Mouse (Mus musculus) embryonic facial prominence, embryonic 13.5 days (tissue): ENCODE results near the gene Syna. TPM values are rescaled to one million over a fixed set of nuclear protein-coding genes. Genes with fewer than 3 reads are reported as not detected.
A peak's percentile ranks its signal among the peaks of the same experiment; 100 is the strongest.

Source experiments
- ATAC-seq: fragments of 200-750 bp; cut with Nextera tagmentation; 2 replicates; pipeline ENCODE4 v1.8.0; 2017; ENCODE audit warnings: low read depth; ENCODE audit not compliant: insufficient number of reproducible peaks, insufficient read depth, low FRiP score, low TSS enrichment
- H3K27ac ChIP-seq: fragments of 300-500 bp; sonication (generic); 2 replicates; pipeline ENCODE4 v1.5.1; 2015; ENCODE audit warnings: moderate library complexity, mild to moderate bottlenecking, inconsistent platforms
- H3K27me3 ChIP-seq: fragments of 300-500 bp; sonication (generic); 2 replicates; pipeline ENCODE4 v1.6.1; 2015; ENCODE audit warnings: mild to moderate bottlenecking, inconsistent platforms
- H3K36me3 ChIP-seq: fragments of 300-500 bp; sonication (generic); 2 replicates; pipeline ENCODE4 v1.6.1; 2015; ENCODE audit warnings: mild to moderate bottlenecking, inconsistent platforms
- H3K4me1 ChIP-seq: fragments of 300-500 bp; sonication (generic); 2 replicates; pipeline ENCODE4 v1.6.1; 2015; ENCODE audit warnings: inconsistent platforms
- H3K4me2 ChIP-seq: fragments of 300-500 bp; sonication (generic); 2 replicates; pipeline ENCODE4 v1.6.1; 2015; ENCODE audit warnings: moderate library complexity, mild to moderate bottlenecking, inconsistent platforms
- H3K4me3 ChIP-seq: fragments of 300-500 bp; sonication (generic); 2 replicates; pipeline ENCODE4 v1.5.1; 2015; ENCODE audit warnings: mild to moderate bottlenecking, inconsistent platforms
- H3K9ac ChIP-seq: fragments of 300-500 bp; sonication (generic); 2 replicates; pipeline ENCODE4 v1.6.1; 2015; ENCODE audit warnings: mild to moderate bottlenecking, inconsistent platforms
- H3K9me3 ChIP-seq: fragments of 300-500 bp; sonication (generic); 2 replicates; pipeline ENCODE4 v1.6.1; 2016; ENCODE audit warnings: inconsistent platforms
- WGBS: fragments of 180-500 bp; shearing (Covaris S2); methylation state at CpG from one replicate; pipeline ENCODE4 v1.1.7; 2015; ENCODE audit warnings: mixed read lengths; 5-methylcytosine and 5-hydroxymethylcytosine counted together
- polyA plus RNA-seq: library from polyadenylated mRNA; unstranded; fragments of >200 nt; fragmentation: Nextera tagmentation; extraction: Ambion mirVana; gene quantifications from 2 replicates; pipeline ENCODE4 v1.2.1, GENCODE M21; 2015

Gene Syna
- polyA plus RNA-seq, 1 experiment from 2014 or later: 0.10 TPM

DNA sequence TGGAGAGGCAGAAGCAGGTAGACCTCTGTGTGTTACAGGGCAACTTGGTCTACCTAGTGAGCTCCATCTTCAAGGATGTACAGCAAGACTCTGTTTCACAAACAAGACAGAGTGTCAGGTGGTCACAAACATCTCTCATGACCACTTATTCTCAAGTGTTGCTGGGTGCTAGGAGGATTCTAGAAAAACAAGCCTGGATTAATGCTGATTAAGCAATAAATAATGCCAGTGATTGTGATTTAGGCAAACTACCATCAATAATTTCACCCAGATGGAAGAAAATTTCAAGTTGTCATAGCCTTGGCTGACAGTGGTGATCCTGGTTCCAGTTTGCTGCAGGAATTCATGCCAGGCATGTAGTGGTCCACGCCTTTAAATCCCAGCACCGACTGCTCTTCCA lies 4.3 kb upstream of the Syna start:
- no peak for ATAC-seq
- H3K4me3 ChIP-seq: no peak overlapping the region
- H3K4me1 ChIP-seq: peaks cover 11% of the 10 kb centered on the region
- H3K27me3 ChIP-seq: no peaks in the 10 kb centered on the region
- H3K9ac ChIP-seq: no peak overlapping the region
- no peaks in the 10 kb centered on the region; the same call in 1 of the 2 replicates for H3K9me3 ChIP-seq
- H3K4me2 ChIP-seq: no peak overlapping the region
- no peaks in the 10 kb centered on the region for H3K36me3 ChIP-seq
- WGBS: 91% methylated on average over 2 of the region's 2 CpGs
- H3K27ac ChIP-seq: no peak overlapping the region

DNA sequence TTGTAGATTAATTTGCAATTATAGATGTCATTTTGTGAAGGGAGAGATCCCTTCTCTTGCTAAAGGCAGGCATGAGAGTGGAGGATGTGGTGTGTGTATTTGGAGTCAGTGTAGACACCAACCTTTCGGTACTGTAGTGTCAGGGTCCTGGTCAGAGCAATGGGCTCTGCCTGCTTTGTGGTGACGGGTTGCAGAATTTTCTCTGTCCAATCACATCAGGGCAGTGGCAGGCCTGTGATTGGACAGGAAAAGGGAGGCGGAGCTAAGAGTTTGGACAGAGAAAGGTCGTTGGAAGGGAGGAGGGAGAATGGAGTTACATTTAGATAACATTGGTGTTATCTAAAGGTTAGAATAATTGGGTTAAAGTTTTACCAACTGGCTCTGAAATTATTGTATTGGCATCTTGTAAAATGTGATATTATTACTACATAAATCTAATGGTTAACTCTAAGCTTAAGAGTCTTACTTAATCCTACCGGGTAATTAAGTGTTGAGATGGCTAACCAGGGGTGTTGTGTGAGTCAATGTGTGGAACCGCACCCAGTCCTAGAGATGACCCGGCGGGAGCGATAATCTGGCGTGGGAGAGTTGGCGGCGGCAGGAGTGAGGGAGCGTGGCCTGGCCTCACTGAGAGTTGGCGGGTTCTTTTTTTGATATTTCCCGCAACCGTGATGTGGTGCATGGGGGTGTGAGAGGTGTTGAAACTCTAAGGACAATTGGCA lies 640 bp upstream of the Syna start:
- no peak for ATAC-seq
- Histone ChIP-seq H3K27ac (no peak overlapping the region), H3K4me1 (peaks cover 6% of the 10 kb centered on the region), H3K9ac (no peak overlapping the region), H3K9me3 (no peaks in the 10 kb centered on the region; the same call in none of the 2 replicates), H3K27me3 (no peaks in the 10 kb centered on the region), H3K4me2 (no peak overlapping the region), H3K36me3 (no peaks in the 10 kb centered on the region), H3K4me3 (no peak overlapping the region)
- 81% methylated on average over 16 of the region's 16 CpGs for WGBS

GRCm38 (mm10) chr5:134555463-134556164 lies 4.4 kb downstream of the Syna start:
- Histone ChIP-seq H3K9ac (peak overlapping the region; percentile 44; the same call in 1 of the 2 replicates), H3K4me3 (peak overlapping the region; percentile 19; the same call in 1 of the 2 replicates), H3K4me2 (peak overlapping the region; percentile 50), H3K36me3 (no peaks in the 10 kb centered on the region), H3K4me1 (peaks cover 29% of the 10 kb centered on the region), H3K9me3 (no peaks in the 10 kb centered on the region; the same call in none of the 2 replicates), H3K27ac (peak overlapping the region; percentile 19; the same call in 1 of the 2 replicates), H3K27me3 (no peaks in the 10 kb centered on the region)
- no peak for ATAC-seq
- WGBS: 8% methylated on average over 20 of the region's 20 CpGs

- Histone ChIP-seq H3K36me3 (no peaks in the 10 kb centered on the region), H3K4me2 (no peak overlapping the region), H3K4me3 (no peak overlapping the region), H3K9ac (no peak overlapping the region), H3K9me3 (no peaks in the 10 kb centered on the region; the same call in 1 of the 2 replicates), H3K27me3 (no peaks in the 10 kb centered on the region), H3K27ac (no peak overlapping the region), H3K4me1 (peaks cover 41% of the 10 kb centered on the region)
- no peak for ATAC-seq
- 81% methylated on average over 5 of the region's 5 CpGs for WGBS
Observed at GRCm38 (mm10) chr5:134553951-134554546, 5.9 kb downstream of the Syna start.

- H3K27me3 ChIP-seq: no peaks in the 10 kb centered on the region
- peak within 1 kb of the TSS; percentile 97 for H3K27ac ChIP-seq
- H3K4me1 ChIP-seq: peaks cover 56% of the 10 kb centered on the region
- no peaks in the 10 kb centered on the region; the same call in 1 of the 2 replicates for H3K9me3 ChIP-seq
- peak within 1 kb of the TSS; percentile 89 for H3K9ac ChIP-seq
- peak within 1 kb of the TSS; percentile 85 for H3K4me3 ChIP-seq
- WGBS: under 1% methylated on average over 61 of the region's 61 CpGs
- peak; percentile 91 for ATAC-seq
- H3K4me2 ChIP-seq: peak within 1 kb of the TSS; percentile 80
- 0 out of 2 replicates have a peak, but pooled peaks cover 3% of the 10 kb centered on the region for H3K36me3 ChIP-seq
Observed at GRCm38 (mm10) chr5:134552110-134552972, 7.6 kb downstream of the Syna start, which contains the start of gene Clip2. TSS of gene Clip2 (minus strand) at chr5:134552434.

DNA sequence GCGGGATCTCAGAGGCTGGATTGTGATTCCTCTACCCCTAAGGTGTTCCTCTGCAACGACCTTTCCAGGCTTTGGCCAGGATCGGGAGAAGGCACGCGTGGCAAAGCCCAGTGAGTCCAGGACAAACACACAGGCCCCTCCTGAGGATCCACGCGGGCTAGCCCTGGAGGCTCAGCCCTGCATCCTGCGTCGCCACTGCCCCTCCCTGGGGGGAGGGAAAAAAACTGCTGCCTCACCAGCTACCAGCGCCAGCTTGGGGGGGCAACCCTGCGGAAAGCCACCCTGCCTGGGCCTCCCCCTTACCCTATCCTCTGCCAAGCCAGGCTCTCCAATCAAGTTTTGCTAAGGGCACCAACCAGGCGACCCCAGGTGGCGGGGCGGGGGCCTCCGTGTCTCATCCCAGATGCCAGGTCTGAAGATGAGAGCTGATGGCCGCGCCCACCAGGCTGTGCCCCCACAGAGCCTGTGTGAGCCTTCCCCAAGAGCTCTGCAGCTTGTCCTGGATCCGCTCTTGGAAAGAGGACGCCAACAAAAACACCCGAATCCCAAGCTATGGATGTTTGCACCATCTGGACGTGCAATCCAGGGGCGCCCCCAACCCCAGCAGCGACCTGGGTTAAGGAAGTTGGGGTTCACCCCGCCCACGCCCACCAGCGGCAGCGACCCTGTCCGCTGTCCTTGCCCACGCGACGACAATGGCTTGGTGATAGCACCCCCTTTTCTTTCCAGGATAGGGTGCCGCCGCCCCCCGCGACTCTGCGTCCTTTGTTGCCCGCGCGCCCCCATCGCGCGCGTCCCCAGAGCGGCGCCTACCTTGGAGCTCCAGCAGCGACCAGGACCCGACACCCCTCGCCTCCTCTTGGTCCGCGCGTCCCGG lies 8.5 kb downstream of the Syna start:
- Histone ChIP-seq H3K27ac (peak overlapping the region; percentile 97), H3K27me3 (no peaks in the 10 kb centered on the region), H3K4me3 (peak overlapping the region; percentile 85), H3K9me3 (no peaks in the 10 kb centered on the region), H3K4me2 (peak overlapping the region; percentile 80), H3K9ac (peak overlapping the region; percentile 89), H3K36me3 (0 out of 2 replicates have a peak, but pooled peaks cover 3% of the 10 kb centered on the region), H3K4me1 (peaks cover 57% of the 10 kb centered on the region)
- WGBS: under 1% methylated on average over 52 of the region's 52 CpGs
- peak; percentile 2; the same call in 1 of the 2 replicates for ATAC-seq

DNA sequence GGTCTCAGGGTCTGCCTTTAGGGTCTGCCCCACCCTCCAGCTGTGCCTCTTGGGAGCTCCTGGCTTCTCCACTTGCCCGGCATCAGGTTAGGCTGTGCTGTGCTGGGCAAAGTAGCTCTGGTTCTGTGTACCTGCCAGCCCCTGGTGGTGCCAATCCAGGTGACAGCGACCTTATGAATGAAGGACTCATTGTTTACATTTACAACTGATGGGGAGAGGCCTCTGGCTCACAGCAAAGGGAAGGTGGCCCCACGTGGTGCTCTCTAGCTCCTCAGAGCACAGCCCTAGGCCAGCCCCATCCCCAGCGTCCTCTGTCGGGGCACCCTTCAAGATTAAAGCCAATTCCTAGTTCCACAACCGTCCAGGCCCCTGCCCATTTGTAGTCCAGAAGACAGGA lies 9.1 kb downstream of the Syna start:
- Histone ChIP-seq H3K36me3 (0 out of 2 replicates have a peak, but pooled peaks cover 3% of the 10 kb centered on the region), H3K27ac (peak overlapping the region; percentile 97), H3K9me3 (no peaks in the 10 kb centered on the region), H3K4me2 (peak overlapping the region; percentile 80), H3K27me3 (no peaks in the 10 kb centered on the region), H3K9ac (peak overlapping the region; percentile 89), H3K4me3 (peak overlapping the region; percentile 85), H3K4me1 (peaks cover 53% of the 10 kb centered on the region)
- ATAC-seq: no peak
- WGBS: 5% methylated on average over 6 of the region's 6 CpGs

DNA sequence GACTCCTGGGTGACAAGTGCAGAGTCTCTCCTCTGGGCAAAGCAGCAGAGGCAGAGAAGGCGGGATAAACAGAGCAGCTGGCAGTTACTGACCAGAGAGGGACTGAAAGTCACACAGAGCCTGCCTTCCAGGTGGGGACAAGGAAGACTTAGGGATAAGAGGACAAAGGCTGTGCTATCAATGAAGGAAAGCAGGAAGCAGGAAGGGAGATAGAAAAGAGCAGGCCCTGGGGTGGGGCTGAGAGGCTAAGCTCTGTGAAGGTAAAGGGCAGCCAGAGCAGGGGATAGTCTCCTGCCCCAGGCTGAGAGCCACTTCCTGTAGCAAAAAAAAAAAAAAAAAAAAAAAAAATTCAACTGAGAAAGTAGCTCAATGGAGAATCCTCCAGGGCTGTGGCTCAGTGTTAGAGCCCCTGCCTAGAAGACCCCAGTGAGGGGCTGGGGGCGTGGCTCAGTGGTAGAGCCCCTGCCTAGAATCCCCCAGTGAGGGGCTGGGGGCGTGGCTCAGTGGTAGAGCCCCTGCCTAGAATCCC lies 10.3 kb downstream of the Syna start:
- Histone ChIP-seq H3K36me3 (peaks cover 5% of the 10 kb centered on the region; the same call in 1 of the 2 replicates), H3K9me3 (no peaks in the 10 kb centered on the region), H3K4me2 (peak overlapping the region; percentile 80), H3K4me1 (peaks cover 46% of the 10 kb centered on the region), H3K27me3 (no peaks in the 10 kb centered on the region), H3K9ac (no peak overlapping the region), H3K4me3 (no peak overlapping the region; the same call in 1 of the 2 replicates), H3K27ac (no peak overlapping the region)
- ATAC-seq: no peak
- WGBS: 81% methylated on average over 3 of the region's 3 CpGs

- no peak overlapping the region for H3K4me2 ChIP-seq
- no peak overlapping the region for H3K4me3 ChIP-seq
- ATAC-seq: no peak
- no peaks in the 10 kb centered on the region for H3K27me3 ChIP-seq
- no peak overlapping the region for H3K27ac ChIP-seq
- peaks cover 12% of the 10 kb centered on the region; the same call in 1 of the 2 replicates for H3K36me3 ChIP-seq
- peaks cover 45% of the 10 kb centered on the region for H3K4me1 ChIP-seq
- H3K9me3 ChIP-seq: no peaks in the 10 kb centered on the region
- WGBS: 46% methylated on average over 5 of the region's 5 CpGs
- no peak overlapping the region for H3K9ac ChIP-seq
Observed at GRCm38 (mm10) chr5:134548306-134548705, 11.7 kb downstream of the Syna start.

DNA sequence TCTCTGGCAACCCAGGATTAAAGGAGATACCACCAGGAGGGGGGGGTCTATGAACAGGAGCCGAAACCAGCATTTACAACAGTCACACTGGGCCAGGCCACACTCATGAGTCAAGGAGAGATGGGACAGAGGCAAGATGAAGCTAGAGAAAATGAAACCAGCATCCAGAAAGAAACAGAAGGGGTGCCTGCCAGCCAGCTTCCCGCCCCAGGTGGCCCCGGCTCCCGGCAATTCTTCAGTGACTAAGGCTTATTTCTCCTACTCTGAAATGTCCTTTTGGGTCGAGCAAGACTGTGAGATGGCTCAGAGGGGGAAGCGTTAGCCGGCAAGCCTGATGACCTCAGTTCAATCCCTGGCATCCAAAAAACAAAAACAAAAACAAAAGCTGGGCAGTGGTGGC lies 13.2 kb downstream of the Syna start:
- H3K4me3 ChIP-seq: no peak overlapping the region
- 84% methylated on average over 7 of the region's 7 CpGs for WGBS
- no peak overlapping the region for H3K9ac ChIP-seq
- no peaks in the 10 kb centered on the region for H3K9me3 ChIP-seq
- peaks cover 12% of the 10 kb centered on the region; the same call in 1 of the 2 replicates for H3K36me3 ChIP-seq
- H3K4me2 ChIP-seq: no peak overlapping the region
- no peak overlapping the region for H3K27ac ChIP-seq
- ATAC-seq: no peak
- peaks cover 42% of the 10 kb centered on the region for H3K4me1 ChIP-seq
- no peaks in the 10 kb centered on the region for H3K27me3 ChIP-seq
